Mouse (Mus musculus): ENCODE data around the gene Adam19. TPM values are rescaled to one million over a fixed set of nuclear protein-coding genes. Genes with fewer than 3 reads are reported as not detected.
A peak's percentile ranks its signal among the peaks of the same experiment; 100 is the strongest.
"Not testable (repeated sequence)": the region's sequence is repeated elsewhere in the genome, so short reads cannot be mapped to it uniquely, and the experiment has no call there.

Adam19 gene
- polyA plus RNA-seq, 1 experiment from 2014 or later: 15.6 TPM

- Histone ChIP-seq H3K9me3 (no peaks in the 10 kb centered on the region), H3K4me2 (no peak overlapping the region), H3K36me3 (no peaks in the 10 kb centered on the region), H3K4me1 (replicated peaks) (peaks cover 15% of the 10 kb centered on the region), H3K4me3 (replicated peaks) (no peak overlapping the region), H3K9ac (replicated peaks) (no peak overlapping the region), H3K27me3 (no peaks in the 10 kb centered on the region), H3K27ac (no peak overlapping the region)
- no peak for ATAC-seq (ENCODE audit: insufficient number of reproducible peaks, insufficient read depth, low FRiP score, low TSS enrichment, low read depth)
- WGBS: 96% methylated on average over 10 of the region's 10 CpGs
Measured at GRCm38 (mm10) chr11:46036374-46036773, 19.4 kb upstream of the Adam19 start.

GRCm38 (mm10) chr11:46038901-46039300 is 16.9 kb upstream of the Adam19 start:
- Histone ChIP-seq H3K27me3 (no peaks in the 10 kb centered on the region), H3K9me3 (no peaks in the 10 kb centered on the region), H3K9ac (replicated peaks) (no peak overlapping the region), H3K4me3 (replicated peaks) (no peak overlapping the region), H3K4me1 (replicated peaks) (peaks cover 12% of the 10 kb centered on the region), H3K4me2 (peak overlapping the region; percentile 28), H3K36me3 (no peaks in the 10 kb centered on the region), H3K27ac (no peak overlapping the region)
- WGBS: 68% methylated on average over 15 of the region's 15 CpGs
- ATAC-seq (ENCODE audit: insufficient number of reproducible peaks, insufficient read depth, low FRiP score, low TSS enrichment, low read depth): no peak

GRCm38 (mm10) chr11:46039335-46039734 is 16.5 kb upstream of the Adam19 start:
- H3K27ac ChIP-seq: 0 out of 2 replicates have a peak overlapping the region, but pooled peaks have one; percentile 35
- no peaks in the 10 kb centered on the region for H3K9me3 ChIP-seq
- no peak for ATAC-seq (ENCODE audit: insufficient number of reproducible peaks, insufficient read depth, low FRiP score, low TSS enrichment, low read depth)
- no peaks in the 10 kb centered on the region for H3K36me3 ChIP-seq
- H3K4me2 ChIP-seq: peak overlapping the region; percentile 28
- no peak overlapping the region for H3K4me3 ChIP-seq (replicated peaks)
- H3K4me1 ChIP-seq (replicated peaks): peaks cover 12% of the 10 kb centered on the region
- no peaks in the 10 kb centered on the region for H3K27me3 ChIP-seq
- 38% methylated on average over 11 of the region's 11 CpGs for WGBS
- H3K9ac ChIP-seq (replicated peaks): no peak overlapping the region

- Histone ChIP-seq H3K4me3 (replicated peaks) (no peak overlapping the region), H3K9ac (replicated peaks) (no peak overlapping the region), H3K9me3 (no peaks in the 10 kb centered on the region), H3K4me2 (no peak overlapping the region), H3K36me3 (no peaks in the 10 kb centered on the region), H3K27me3 (no peaks in the 10 kb centered on the region), H3K4me1 (replicated peaks) (peaks cover 12% of the 10 kb centered on the region), H3K27ac (peak overlapping the region; percentile 41; the same call in 1 of the 2 replicates)
- no peak for ATAC-seq (ENCODE audit: insufficient number of reproducible peaks, insufficient read depth, low FRiP score, low TSS enrichment, low read depth)
- WGBS: 89% methylated on average over 9 of the region's 9 CpGs
Measured at GRCm38 (mm10) chr11:46040841-46041556, 14.8 kb upstream of the Adam19 start.

- no peaks in the 10 kb centered on the region for H3K27me3 ChIP-seq
- H3K4me2 ChIP-seq: no peak overlapping the region
- no peaks in the 10 kb centered on the region for H3K36me3 ChIP-seq
- no peak for ATAC-seq (ENCODE audit: insufficient number of reproducible peaks, insufficient read depth, low FRiP score, low TSS enrichment, low read depth)
- H3K4me3 ChIP-seq (replicated peaks): no peak overlapping the region
- WGBS: 79% methylated on average over 12 of the region's 12 CpGs
- no peaks in the 10 kb centered on the region for H3K9me3 ChIP-seq
- peaks cover 12% of the 10 kb centered on the region for H3K4me1 ChIP-seq (replicated peaks)
- H3K27ac ChIP-seq: peak overlapping the region; percentile 41; the same call in 1 of the 2 replicates
- no peak overlapping the region for H3K9ac ChIP-seq (replicated peaks)
Measured at GRCm38 (mm10) chr11:46041607-46042267, 14.1 kb upstream of the Adam19 start.

GRCm38 (mm10) chr11:46044781-46045180 is 11.0 kb upstream of the Adam19 start:
- Histone ChIP-seq H3K4me1 (replicated peaks) (peaks cover under 1% of the 10 kb centered on the region; the same call in 1 of the 2 replicates), H3K27ac (no peak overlapping the region), H3K4me3 (replicated peaks) (no peak overlapping the region), H3K27me3 (no peaks in the 10 kb centered on the region), H3K9me3 (no peaks in the 10 kb centered on the region), H3K9ac (replicated peaks) (no peak overlapping the region), H3K36me3 (no peaks in the 10 kb centered on the region), H3K4me2 (no peak overlapping the region)
- ATAC-seq (ENCODE audit: insufficient number of reproducible peaks, insufficient read depth, low FRiP score, low TSS enrichment, low read depth): no peak
- WGBS: 89% methylated on average over 5 of the region's 5 CpGs

- Histone ChIP-seq H3K4me3 (replicated peaks) (no peak overlapping the region), H3K9me3 (no peaks in the 10 kb centered on the region), H3K36me3 (no peaks in the 10 kb centered on the region), H3K9ac (replicated peaks) (no peak overlapping the region), H3K27ac (no peak overlapping the region), H3K27me3 (no peaks in the 10 kb centered on the region; the same call in 1 of the 2 replicates), H3K4me1 (replicated peaks) (no peaks in the 10 kb centered on the region), H3K4me2 (no peak overlapping the region)
- no peak for ATAC-seq (ENCODE audit: insufficient number of reproducible peaks, insufficient read depth, low FRiP score, low TSS enrichment, low read depth)
- 91% methylated on average over 3 of the region's 3 CpGs for WGBS
Measured at GRCm38 (mm10) chr11:46047264-46047663, 8.5 kb upstream of the Adam19 start.

- not testable (repeated sequence) for H3K4me3 ChIP-seq (replicated peaks); H3K27ac ChIP-seq; ATAC-seq (ENCODE audit: insufficient number of reproducible peaks, insufficient read depth, low FRiP score, low TSS enrichment, low read depth); H3K4me2 ChIP-seq; H3K9me3 ChIP-seq; H3K9ac ChIP-seq (replicated peaks); H3K36me3 ChIP-seq; H3K27me3 ChIP-seq
- WGBS: 45% methylated on average over 19 of the region's 19 CpGs
- peaks cover 17% of the 10 kb centered on the region for H3K4me1 ChIP-seq (replicated peaks)
Measured at GRCm38 (mm10) chr11:46052105-46052659, 3.6 kb upstream of the Adam19 start, which contains the start of gene Gm12166. Gm12166 (minus strand) TSS chr11:46052321.

GRCm38 (mm10) chr11:46053457-46053856 is 2.3 kb upstream of the Adam19 start:
- not testable (repeated sequence) for H3K27me3 ChIP-seq; H3K36me3 ChIP-seq; H3K9me3 ChIP-seq; H3K27ac ChIP-seq; H3K4me2 ChIP-seq; H3K4me3 ChIP-seq (replicated peaks); H3K9ac ChIP-seq (replicated peaks); ATAC-seq (ENCODE audit: insufficient number of reproducible peaks, insufficient read depth, low FRiP score, low TSS enrichment, low read depth)
- 82% methylated on average over 3 of the region's 3 CpGs for WGBS
- H3K4me1 ChIP-seq (replicated peaks): peaks cover 23% of the 10 kb centered on the region

GRCm38 (mm10) chr11:46054311-46054710 is 1.5 kb upstream of the Adam19 start:
- no peak overlapping the region for H3K4me2 ChIP-seq
- no peaks in the 10 kb centered on the region; the same call in 1 of the 2 replicates for H3K27me3 ChIP-seq
- H3K4me3 ChIP-seq (replicated peaks): no peak overlapping the region
- 30% methylated on average over 5 of the region's 5 CpGs for WGBS
- no peaks in the 10 kb centered on the region for H3K9me3 ChIP-seq
- H3K27ac ChIP-seq: no peak overlapping the region
- ATAC-seq (ENCODE audit: insufficient number of reproducible peaks, insufficient read depth, low FRiP score, low TSS enrichment, low read depth): no peak
- H3K9ac ChIP-seq (replicated peaks): no peak overlapping the region
- peaks cover 23% of the 10 kb centered on the region for H3K4me1 ChIP-seq (replicated peaks)
- H3K36me3 ChIP-seq: no peaks in the 10 kb centered on the region

All from limb, embryonic 12.5 days (tissue).